Mouse (Mus musculus): ENCODE results near the gene Srek1ip1.

The Srek1ip1 gene

DNA sequence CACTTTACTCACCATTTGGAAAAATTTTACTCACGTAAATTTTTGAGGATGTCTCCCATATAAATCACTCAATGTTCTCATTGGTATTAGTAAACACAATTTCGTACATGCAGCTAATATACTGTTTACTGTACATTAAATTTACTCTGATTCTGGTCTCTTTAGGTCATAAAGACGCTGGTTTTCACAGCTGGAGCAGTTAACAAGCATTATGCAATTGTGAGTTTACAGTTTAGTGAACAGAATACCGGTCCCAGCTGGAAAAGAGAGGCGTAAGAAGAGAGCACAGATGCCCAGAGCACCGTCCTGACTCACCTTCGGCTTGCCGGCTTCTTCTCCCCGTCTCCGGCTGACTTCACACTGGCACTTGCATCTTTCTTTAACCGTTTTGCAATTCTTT is at the start of gene Srek1ip1:
Gene Srek1ip1, plus strand, starts transcription at position 301 of the 400 bp plus-strand sequence.
- DNase-seq, result no peak

DNA sequence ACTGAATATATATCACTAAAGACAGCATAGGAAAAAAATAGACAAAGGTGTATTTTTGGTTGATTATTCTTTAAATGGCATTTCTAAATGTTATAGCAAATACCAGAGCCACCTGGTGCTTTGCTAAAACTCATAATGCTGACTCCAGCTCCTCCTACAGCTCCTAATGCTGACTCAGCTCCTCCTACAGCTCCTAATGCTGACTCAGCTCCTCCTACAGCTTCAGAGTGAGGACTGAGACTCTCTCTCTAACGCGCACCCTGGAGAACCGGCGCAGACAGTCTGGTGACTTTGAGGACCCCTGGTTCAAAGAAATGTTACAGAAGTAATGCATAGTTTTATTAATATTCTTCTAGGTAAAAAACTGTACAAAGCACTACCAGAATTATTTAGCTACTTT is 49.4 kb upstream of the Srek1ip1 start:
- no peak for DNase-seq

DNA sequence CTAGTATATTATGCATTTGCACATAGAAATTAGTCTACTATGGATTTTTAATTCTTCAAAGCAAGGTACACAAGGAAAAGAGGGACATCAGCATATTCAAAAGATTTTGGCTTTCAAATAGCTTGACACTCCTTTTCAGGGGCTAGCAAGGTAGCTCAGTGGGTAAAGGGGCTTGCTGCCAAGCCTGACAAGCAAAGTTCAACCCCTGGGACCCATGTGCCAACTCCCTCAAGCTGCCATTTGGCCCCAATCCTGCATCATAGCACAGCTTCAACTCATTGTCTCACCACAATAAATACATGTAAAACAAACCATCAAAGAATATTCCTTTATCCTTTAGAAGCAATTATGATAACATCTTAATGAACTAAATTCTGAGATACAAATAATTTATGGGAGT is 45.3 kb upstream of the Srek1ip1 start:
- no peak for DNase-seq

DNA sequence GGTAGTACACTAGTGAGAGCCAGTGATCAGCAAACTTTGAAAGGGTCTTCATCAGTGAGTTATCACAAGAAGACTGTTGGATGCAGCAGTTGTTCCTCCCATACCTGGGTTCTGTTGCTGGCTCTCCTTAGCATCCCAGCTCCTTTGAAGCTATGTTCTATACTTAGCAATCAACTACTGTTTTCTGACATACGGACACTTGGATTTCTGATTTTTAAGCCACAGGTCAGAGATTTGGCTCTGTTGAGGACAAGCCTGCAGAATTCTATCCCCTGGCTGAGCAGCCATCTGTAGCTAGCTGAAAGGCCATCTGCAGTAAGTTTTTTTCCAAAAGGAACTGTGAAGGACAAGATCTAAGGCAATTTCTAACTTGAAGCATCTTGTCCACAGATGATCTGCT is 32.9 kb upstream of the Srek1ip1 start:
- DNase-seq, result no peak

DNA sequence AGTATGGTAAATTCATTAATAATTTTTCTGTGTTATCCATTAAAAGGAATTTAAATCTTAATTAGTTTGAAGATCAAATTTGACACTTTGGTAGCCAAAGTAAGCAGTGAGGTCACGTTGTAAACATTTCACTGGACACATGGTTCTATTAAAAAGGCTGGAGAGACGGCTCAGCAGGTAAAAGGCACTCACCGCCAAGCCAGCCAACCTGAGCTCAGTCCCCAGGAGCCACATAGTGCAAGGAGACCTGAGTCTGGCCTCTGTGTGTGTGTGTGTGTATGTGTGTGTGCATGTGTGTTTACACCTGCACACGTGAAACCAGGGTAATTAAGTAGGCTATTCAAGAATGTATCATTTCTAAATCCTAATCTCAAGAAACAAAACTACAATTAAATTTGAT is 29.9 kb upstream of the Srek1ip1 start:
- no peak for DNase-seq

DNA sequence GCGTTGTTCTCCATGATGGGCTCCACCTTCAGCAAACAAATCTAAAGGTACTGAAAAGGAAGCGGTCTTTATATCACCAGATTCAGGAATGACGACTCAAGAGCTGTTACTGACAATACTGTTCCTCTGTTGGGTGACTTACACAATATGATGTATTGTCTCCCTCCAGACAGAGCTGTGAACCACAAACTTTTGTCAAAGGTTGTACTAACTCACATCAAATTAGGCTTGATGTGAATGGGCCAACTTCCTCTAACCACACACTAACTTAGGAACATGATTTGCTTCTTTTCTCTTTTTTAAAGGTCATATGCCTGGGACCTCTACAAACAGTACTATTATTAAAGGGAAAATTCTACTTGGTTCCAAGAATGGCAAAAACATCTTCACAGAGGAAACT is 29.1 kb upstream of the Srek1ip1 start:
- no peak for DNase-seq

DNA sequence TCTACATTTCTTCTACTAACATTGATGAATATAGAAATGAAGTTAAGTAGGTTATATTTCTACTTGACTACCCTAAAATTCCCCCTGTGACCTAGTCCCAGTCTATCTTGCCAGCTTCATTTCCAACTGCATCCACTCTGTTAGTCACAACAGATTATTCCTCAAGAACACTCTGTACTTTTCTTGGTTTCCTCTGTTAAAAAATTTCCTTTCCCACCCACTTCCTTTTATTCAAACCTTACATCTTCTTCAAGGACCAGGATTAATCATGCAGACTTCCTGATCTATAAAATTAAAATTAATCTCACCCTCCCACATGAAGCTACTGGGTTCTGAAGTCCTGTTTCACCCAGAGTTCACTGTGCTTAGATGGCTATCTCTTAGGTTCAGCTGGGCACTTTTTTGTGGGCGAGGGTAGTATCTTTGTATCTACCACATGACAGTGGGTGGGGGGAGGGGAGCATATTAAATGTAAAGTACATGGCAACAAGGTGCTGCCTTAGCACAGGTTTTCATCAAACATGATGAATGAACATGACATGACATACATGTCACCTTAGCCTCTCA is 13.1 kb upstream of the Srek1ip1 start:
- DNase-seq, result no peak

DNA sequence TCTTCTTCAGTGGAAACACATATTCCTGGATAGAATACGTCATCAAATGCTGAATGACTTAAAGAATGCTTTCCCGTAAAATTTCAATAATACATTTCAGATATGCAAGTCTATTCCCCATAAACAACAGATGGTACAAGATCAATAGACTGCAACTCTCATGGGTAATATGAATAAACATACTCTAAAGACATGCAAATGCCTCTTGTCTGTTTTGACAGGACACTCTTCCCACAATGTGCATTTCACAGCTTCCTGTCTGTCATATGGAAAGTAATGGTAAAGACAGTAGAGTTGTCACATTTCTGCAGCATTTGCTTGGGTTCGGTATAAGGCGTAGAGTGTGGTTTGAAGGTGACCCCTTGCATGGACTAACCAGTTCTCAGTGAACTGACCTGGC is 5.0 kb upstream of the Srek1ip1 start:
- no peak for DNase-seq

DNA sequence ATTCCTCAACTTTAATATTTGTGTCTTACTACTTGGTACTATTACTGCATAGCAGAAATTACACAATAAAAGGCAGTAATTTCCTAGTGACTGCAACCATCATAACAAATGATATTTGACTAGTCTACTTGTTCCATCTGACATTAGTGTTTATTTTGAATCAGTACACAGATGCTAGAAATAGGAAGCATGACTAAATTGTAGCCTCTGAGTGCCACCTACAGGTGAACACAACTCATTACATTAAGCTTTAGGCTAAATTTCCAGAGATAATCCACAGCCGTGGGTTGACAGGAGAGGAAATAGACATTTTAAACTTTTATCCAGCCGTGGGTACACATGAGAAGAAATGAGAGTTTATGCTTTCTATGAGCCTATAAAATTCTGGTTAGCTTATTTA is 2.6 kb upstream of the Srek1ip1 start:
- no peak for DNase-seq

DNA sequence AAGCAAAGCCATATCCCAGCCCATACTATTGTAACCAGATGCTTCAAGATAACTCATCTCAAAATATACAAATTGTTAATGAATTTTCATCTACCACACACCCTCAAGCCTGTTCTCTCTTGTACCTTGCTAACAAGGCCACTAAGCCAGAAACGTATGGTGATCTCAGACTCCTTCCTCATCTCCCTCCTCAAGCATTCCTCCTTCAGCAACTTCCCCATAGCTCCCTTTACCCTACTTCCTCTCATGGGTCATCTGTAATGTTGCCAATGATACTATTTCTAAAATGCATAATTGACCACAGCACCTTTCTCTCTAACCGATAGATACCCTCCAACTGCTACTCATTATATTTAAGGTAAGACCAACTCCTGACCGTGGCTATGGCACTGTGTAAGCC is 2.1 kb downstream of the Srek1ip1 start:
- no peak for DNase-seq

DNA sequence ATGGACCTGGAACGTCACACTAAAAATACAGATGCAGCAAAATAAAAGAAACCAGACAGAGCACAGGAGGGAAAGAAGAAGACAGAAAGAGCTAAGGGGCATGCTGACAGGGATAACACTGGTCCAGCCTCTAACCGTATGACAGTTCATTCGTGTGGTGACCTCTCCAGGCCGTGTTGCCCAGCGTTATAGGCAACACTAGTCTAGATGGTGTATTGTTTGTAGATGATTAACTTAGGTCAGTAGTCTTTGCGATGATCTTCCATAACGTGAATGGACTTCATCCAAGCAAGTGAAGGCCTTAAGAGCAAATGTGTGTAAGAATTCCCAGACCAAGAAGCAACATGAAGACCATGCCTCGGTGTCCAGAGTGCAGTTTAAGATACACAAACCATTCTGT is 6.8 kb downstream of the Srek1ip1 start:
- no peak for DNase-seq

DNA sequence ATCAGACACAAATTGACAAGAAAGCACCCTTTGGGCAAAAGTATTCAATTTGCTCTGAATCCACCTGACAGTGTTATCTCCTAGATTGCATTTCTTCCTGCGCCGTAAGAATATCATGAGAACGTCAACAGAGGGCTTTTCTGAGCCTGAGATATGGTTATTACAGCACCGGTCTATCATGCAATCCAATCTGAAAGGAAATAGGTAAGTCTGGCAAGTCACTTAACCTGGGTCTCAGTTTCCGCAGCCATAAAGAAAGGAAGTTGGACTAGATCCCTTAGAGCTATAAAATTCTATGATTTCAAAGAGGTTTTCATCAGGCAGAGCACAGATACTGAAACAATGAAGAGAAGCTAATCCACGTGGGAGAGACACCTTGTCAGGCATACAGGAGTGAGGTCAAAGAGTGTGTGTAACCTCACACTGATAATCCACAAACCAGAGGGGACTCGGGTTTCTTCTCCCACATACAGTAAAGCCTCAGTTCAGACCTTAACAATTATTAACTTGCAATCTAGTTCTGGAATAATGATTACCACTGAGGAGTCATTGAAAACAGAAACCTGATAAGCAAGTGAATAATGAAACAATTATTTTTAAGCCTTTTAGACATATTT is 7.4 kb downstream of the Srek1ip1 start:
- no peak for DNase-seq

DNA sequence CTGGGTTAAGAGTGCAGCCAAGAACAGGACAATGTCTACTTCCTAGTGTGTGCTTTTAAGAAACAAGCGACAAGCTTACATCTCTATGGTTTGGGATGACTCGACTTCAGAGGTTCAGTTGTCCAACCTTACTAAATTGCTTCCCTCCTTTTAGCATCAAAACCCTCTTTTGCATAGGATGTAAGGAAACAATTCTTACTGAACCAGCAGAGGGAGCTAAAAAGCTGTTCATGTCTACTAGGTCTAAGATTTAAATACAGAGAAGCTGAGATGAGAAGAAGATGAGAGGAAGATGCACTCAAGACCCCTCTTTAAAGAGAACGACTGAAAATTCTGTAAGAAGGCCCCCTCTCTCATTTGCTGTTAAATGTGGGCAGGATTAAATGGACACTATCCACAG is 13.4 kb downstream of the Srek1ip1 start:
- no peak for DNase-seq

DNA sequence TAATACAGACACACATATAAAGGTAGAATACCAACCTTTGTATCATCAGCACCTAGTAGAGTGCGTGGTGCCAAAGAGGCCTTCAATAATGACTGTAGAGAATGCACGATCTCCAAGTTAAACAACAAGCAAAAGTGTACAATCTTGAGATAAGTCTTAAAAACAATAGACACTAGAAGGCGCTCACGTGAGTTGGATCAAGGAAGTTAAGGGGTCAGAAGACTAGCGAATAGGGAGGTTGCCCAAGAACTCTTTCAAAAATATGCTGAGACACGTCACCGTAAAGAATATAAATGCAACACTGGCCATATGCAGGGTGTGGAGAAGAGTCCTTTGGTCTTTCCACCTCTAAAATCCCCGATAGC is 24.0 kb downstream of the Srek1ip1 start:
- DNase-seq, result no peak

DNA sequence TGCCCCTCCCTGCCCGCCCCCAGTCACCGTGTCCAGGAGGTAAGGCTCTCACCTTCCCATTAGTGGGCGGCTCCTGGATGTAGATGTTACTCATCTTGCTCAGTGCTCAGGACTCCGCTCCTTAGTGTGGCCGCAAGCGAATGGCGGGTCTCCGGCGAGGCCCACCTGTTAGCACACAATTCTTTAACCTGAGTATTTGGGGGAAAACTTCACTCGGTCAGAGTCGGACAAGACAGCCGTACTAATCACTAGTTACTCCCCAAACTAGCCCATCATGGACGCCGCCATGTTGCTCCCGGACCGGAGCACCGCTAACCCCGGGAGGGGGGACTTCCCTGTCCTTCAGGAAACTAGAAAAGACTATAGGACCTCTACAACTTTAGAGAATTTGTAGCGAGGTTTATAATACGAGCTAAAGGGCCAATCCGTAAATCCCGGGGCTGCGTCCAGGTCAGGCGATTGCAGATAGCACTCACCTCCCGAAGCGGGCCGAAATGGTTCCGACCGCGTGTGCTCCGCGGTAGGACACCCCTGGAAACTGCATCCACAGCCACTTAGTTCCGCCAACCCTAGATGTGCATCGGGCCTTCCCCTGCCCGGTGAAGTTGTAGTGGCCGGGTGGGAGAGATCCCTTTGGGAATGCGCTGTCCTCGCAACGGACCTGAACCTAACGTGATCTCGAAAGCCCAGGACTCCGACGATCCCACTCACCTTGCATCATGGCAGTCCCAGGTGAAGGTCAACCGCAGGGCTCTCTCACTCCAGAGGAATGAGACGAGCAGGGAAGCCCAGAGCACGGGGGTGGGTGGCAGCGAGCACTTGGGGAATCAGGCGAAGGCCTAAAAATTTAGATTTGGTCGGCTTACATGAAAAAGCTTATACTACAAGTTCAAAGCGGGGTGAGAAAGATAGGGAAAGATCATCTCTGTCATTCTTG is 24.6 kb downstream of the Srek1ip1 start, which contains the start of gene Cwc27:
Gene Cwc27, minus strand, starts transcription at position 508 of the 937 bp plus-strand sequence.
- peak; percentile 72 for DNase-seq

DNA sequence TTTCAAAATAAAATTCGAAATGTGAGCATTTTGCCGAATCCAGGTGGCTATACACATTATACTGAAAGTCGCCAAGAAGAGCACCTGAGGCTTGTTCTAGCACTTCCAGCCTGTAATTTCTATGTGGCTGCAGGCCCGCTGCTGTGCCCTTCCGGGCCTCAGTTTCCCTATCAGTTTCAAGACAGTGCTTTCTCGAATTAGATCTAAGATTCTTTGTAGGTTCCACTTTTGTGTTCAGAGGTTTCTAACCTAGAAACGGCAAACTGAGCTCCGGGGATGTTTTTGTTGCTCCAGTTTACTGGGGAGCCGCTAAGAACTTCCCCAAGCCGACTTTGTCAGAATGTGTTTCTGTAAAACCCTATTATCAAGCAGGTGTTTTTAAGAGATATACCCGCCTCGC is 25.4 kb downstream of the Srek1ip1 start:
- no peak for DNase-seq

DNA sequence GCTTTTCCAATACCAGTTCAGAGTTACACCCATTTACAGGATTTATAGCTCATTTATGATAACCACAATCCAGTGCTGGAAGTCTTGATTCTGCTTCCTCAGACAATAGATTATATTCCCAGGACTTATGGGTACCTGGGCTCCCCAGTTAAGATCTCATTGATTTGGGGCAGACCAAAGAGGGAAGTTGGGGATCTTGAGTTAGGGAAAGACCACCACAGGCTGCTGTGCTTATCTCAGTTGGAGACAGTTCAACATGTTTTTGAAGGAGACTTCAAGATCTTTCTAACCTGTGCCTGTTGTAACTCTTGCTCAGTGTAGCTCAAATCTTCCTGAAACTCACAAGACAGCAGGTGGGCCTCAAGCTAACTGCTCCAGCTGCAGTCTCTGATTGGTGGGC is 28.9 kb downstream of the Srek1ip1 start:
- DNase-seq, result no peak

DNA sequence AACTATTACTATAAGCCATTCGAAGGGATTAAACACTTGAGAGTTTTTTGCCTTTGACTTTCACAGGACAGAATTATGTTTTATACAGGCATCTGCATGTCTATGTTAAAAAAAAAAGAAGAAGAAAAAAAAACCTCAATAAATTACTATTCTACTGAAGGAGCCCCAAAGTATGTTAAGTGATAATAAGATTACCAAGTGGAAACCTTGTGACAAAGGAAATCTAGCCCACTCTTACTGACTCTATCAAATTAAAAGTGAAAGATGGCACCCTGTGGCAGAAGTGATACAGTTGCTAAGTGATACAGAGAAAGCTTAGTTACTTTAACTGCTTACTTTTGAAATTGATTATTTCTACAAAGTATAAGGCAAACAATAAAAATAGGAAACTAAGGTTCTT is 29.6 kb downstream of the Srek1ip1 start:
- no peak for DNase-seq

DNA sequence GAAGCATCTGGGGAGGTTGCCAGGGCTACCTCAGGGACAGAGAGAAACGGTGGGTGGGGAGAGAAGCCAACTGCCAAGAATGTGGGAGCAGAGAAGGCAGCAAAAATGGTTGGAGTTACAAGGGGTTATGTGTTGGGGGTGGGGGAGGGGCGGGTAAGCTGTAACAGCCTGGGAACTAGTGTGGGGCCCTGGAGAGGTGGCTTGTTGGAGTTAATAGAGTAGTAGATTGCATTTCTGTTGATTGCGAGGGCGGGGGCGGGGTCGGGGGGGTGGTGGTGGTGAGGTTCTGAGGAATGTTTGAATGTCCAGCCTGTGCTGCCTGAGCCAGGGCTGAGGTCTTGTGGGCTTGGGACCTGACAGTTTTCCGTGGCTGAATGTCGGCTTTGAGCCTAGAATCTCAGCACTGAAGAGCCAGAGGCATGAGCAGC is 30.1 kb downstream of the Srek1ip1 start:
- peak; percentile 8 for DNase-seq

DNA sequence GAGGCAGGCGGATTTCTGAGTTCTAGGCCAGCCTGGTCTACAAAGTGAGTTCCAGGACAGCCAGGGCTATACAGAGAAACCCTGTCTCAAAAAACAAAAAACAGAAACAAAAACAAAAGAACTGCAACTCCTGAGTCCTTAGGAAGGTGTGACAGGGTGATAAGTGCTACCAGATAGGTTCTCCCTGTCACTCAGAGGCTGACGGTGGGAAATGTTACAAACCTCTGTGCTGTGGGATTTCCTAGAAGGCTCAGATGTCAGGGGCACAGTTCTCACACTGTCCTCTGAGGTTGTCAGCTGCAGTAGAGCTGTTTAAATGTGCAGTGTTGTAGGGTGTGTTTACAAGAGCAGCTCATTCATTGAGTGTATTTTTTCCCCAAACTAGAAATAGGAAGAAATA is 33.2 kb downstream of the Srek1ip1 start:
- no peak for DNase-seq

DNA sequence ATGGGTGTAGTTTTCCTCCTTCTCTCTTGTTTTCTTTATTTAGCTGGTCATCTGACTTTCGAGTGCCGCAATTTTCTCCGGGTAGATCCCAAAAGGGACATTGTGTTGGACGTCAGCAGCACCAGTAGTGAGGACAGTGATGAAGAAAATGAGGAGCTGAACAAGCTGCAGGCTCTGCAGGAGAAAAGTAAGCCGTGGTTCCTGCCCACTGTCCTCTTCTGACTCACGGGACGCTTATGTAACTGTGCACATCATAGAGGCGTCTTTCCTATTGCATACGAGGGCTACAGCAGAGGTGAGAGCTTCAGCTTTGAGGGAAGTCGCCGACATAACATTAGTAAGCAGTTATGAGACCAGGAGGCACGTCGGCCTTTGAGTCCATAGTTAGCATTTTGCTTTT is 40.5 kb downstream of the Srek1ip1 start:
- no peak for DNase-seq

DNA sequence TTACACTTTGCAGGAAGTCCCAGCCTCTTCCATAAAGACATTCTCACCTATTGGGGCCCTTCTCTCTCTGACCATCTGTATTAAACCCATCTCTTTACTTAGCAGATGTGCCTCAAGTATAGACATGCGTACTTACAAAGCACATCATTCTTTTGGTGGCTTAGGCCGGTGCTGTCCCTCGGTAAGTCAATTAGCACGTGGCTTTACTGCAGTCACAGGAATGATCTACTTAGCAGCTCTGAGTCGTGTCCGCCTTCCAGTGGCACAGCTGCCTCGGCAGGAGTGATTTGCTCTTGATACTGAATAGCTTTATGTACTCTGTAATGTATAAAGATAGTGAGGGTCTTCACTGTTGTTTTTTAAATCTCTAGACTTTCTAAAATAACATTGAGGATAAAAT is 45.3 kb downstream of the Srek1ip1 start:
- no peak for DNase-seq

DNA sequence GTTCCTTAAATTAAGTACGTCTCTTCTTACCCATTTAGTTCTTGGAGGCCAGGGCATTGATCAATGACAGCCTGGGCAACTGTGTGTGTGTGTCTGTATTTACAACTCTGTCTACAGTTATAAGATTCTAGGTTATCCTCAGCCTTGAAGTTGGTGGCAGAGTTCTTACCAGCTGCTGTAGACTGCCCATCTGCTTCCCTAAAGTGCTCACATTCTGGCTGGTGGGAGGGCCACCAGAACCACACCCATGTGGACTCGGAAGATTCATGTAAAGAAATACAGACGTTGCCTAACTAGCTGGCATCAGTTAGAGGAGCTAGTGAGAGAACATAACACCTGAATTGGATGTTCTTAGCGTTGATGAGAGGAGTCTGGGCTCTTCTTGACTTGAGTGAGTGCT is 49.7 kb downstream of the Srek1ip1 start:
- no peak for DNase-seq

Data from layer of hippocampus, adult 9-11 months (tissue).